Mouse (Mus musculus): ENCODE results near the gene Col18a1. TPM values are rescaled to one million over a fixed set of nuclear protein-coding genes. Genes with fewer than 3 reads are reported as not detected.

Col18a1 gene
- polyA plus RNA-seq, 1 experiment, result 73.2 TPM

DNA sequence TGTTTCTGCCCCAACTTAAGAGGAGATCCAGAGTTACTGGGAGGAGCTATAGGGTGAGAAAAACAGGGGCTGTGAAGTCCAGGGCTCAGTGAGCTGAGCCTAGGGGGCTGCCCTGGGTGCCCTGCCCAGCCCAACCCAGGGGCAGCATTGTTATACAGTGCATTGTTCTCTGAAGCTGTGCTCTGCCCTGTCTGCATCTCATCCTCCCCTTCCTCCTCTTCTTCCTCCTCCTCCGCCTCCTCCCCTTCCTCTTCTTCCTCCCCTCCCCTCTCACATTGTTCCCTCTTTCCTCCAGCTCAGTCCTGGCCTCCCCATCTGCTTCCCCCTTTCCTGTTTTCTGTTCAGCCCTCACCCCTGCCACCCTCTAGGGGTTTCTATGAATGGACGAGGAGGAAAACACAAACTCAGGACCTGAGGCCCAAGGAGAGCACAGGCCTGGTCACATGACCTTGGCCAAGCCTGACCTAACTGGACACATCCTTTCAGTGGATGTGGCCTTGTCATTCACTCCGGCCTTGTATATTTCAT lies 16.5 kb upstream of the Col18a1 start:
- no peak for DNase-seq (ENCODE audit: low read depth)

GRCm38 (mm10) chr10:77180110-77180509 lies 13.8 kb upstream of the Col18a1 start:
- DNase-seq (ENCODE audit: low read depth), result no peak

DNA sequence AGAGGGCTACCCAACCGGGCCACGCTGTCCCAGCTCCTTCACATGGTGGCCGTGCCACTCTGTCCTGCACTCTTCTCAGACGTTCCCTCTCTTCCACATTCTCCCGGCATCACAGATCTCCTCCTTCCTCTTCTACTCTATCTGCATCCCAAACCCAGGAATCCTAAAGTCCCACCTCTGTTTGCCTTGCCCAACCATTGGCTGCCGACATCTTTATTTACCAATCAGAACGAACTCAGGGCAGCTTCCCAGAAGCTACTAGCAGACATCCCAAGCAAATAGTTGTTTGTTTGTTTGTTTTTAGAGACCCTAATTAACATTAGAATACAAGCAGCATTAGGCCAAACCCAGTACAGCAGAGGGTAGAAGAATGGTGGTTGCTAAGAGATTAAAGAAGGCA lies 12.3 kb upstream of the Col18a1 start:
- DNase-seq (ENCODE audit: low read depth), result no peak

- DNase-seq (ENCODE audit: low read depth), result no peak
Observed at GRCm38 (mm10) chr10:77170400-77170799, 4.1 kb upstream of the Col18a1 start.

- DNase-seq (ENCODE audit: low read depth), result no peak
Observed at GRCm38 (mm10) chr10:77165318-77165945, 916 bp downstream of the Col18a1 start.

DNA sequence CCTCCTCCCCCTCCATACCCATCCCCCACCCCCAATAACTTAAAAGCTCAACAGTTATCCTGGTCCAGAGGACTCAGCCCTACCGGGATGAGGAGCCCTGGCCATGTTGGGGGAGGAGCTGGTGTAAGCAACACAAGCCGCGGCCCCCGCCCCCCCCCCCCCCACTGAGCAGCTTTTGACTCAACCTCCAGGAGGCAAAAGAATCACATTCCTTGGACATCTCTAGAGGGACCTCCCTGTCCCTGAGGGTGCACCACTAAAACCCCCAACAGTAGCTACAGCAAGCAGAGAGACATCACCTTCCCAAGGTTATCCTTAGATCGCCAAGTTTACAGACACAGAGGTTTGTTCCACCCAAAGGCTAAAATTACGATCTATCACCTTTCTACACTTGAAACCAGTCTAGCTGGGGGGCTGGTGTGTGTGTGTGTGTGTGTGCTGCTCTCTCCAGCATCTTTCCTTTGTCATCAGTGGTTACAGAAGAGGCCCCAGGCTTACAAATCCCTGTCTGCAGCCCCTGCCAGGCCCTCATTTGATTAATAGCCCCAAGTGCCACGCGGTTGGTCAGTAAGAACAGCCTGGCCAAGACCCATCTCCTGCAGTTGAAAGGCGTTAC lies 1.8 kb downstream of the Col18a1 start:
- DNase-seq (ENCODE audit: low read depth), result no peak

DNA sequence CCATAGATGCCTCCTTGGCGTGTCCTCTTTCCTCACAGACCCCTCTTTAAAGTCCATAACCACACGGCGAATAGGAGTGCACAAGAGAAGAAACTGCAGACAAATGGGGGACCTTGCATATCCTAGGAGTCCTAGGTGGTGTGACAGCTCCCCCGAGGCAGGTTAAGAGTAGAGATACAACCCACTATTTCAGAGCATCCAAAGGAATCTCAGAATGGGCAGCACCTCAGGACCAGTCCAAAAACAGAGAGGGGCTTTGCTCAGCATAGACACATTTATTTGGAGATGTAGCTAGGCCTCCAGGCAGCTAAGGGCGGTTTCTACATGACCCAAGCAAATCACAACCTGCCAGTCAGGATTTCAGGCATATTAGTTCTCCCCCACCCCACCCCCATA lies 2.3 kb downstream of the Col18a1 start:
- no peak for DNase-seq (ENCODE audit: low read depth)

- DNase-seq (ENCODE audit: low read depth), result no peak
Observed at GRCm38 (mm10) chr10:77163392-77163977, 2.9 kb downstream of the Col18a1 start.

DNA sequence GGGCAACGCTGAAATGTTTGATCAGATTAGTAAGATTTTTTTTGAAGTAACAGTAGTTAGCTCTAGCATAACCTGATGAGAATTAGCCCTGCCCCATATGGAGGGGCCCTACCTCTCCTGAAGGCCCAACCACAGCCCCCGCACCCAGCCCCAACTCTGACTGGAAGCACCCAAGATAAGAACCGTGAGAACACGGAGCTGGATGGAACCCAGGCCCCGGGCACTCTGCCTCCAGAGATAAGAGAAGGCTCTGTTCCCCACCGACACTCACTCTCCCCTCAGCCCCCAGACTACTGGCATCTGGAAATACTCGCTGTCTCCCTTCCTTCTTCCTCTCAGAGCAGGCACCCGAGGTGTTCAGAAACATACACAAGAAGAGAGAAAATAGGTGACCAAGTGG lies 6.8 kb downstream of the Col18a1 start:
- DNase-seq (ENCODE audit: low read depth), result no peak

DNA sequence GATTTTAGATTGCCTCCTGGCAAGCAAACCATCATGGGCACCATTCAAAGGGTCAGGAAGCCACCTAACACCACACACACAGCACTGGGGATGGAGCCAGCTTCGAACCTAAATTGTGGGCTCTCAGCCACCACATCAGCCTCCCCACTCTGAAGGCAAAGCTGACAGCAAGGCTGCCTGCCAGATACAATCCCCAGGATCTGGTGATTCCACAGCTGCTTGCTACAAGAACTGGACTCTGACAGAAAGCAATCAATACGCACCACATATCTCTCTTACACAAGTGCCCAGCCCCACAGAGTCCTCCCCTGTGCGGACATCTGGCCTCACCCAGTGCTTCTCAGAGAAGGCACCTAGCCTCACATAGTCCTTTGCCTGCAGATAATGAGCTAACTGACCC lies 7.4 kb downstream of the Col18a1 start:
- DNase-seq (ENCODE audit: low read depth), result no peak

DNA sequence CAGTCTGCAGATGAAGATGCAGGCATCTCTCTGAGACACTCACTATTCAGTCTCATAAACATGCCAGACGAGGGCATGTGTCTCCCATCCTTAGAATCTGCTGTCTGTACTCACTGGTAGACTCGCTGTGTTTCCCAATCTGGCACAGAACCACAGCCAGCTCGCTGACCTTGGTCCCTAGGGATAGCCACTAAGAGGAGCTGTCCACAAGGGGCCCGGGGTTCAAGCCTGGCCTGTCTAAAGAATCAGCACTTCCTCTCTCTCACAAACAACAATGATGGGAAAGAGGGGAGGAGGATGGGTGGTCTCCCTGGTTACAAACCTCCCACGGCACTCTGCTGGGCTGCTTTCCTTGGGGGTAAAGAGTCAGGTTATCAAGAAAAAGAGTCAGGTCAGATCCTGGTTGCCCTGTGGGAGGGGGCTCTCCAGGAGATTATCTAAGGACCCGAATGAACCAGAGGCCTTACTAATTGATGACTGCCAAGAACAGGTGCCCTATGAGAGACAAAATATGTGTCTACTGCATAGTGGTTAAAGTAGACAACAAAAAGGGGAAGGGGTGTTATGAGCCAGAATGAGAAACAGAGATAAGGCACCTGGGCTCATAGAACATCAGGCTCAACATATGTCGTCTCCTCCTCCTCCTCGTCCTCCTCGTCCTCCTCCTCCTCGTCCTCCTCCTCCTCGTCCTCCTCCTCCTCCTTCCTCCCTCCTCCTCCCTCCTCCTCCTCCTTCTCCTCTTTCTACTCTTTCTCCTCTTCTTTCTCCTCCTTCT lies 8.9 kb downstream of the Col18a1 start:
- DNase-seq (ENCODE audit: low read depth), result no peak

DNA sequence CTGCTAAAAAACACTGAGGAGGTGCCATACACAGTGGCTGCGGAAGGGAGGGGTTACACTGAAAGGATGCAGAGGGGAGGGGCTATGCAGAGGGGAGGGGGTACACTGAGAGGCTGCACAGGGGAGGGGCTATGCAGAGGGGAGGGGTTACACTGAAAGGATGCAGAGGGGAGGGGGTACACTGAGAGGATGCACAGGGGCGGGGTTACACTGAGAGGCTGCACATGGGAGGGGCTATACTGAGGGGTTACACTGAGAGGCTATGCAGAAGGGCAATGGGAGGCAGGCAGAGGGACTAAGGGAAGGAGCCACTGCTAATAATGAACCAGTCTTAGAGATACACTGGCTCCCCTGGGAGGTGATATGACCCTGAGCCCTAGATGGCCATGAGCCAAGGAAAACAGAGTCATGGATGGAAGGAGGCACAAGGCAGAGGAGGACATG lies 14.1 kb downstream of the Col18a1 start:
- DNase-seq (ENCODE audit: low read depth), result no peak

GRCm38 (mm10) chr10:77151551-77152002 lies 14.8 kb downstream of the Col18a1 start:
- DNase-seq (ENCODE audit: low read depth), result no peak

DNA sequence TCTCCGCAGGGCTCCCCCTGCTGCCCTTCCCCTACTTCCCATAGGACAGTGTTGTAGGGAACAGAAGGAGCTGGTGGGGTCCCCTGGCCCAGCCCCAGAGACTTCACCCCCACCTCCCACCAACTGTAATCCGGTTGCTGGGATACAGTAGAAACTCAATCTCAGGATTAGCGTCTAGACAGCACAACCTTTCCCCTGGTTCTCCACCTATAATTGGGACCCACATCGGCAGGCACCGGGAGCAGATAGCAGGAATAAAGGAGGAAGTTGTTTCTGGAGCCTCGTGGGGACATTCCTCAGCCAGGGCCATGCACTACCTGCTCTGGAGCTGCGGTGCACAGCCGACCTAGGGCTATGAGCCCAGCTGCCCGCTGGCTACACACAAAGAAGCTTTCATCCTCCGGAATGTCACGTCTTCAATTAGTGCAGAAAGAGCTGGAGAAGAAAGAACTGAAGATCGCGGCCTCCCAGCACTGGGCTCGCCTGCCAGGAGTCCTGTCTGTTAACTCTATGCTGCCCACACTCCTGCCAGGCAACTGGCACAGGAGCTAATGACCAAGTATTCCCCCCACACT lies 15.3 kb downstream of the Col18a1 start:
- DNase-seq (ENCODE audit: low read depth), result no peak

DNA sequence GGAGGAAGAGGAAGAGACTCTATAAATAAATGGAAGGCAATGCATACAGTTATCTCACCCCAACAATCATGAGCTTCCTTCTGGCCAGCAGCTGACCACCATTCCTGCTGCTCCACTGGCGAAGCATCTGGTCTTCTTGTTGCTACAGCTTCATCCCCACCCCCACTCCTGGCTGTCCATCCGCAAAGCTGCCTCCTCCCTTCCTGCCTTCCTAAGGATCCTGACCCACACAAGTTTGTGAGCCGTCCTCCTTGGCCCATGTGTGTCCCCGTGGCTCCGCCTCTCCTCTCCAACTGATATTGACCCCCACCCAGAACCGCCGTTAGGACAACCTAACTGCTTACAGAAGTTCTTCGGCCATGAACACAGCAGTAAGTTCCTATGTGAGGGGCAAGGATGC lies 16.3 kb downstream of the Col18a1 start:
- no peak for DNase-seq (ENCODE audit: low read depth)

GRCm38 (mm10) chr10:77147545-77147944 lies 18.8 kb downstream of the Col18a1 start:
- DNase-seq (ENCODE audit: low read depth), result no peak

- DNase-seq (ENCODE audit: low read depth), result no peak
Observed at GRCm38 (mm10) chr10:77146901-77147463, 19.4 kb downstream of the Col18a1 start.

GRCm38 (mm10) chr10:77145946-77146345 lies 20.4 kb downstream of the Col18a1 start:
- no peak for DNase-seq (ENCODE audit: low read depth)

DNA sequence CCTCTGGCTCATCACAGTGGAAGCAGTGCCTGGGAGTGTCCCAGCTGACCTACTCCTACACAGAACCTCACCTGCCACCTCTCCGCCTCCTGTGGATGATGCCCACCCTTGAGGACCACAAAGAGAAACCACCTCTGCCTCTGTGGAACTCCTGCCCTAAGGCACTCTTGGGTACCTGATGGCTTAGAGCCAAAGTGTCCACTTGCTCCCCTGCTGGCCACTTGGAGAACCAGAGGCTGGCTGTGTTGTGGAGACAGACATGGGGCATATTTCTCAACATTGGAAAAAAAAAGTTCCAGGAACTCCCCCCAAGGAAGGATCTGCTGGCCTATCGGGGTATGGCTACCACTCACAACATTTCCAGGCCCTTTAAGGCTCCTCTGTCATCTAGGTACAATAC lies 22.0 kb downstream of the Col18a1 start:
- no peak for DNase-seq (ENCODE audit: low read depth)

- no peak for DNase-seq (ENCODE audit: low read depth)
Observed at GRCm38 (mm10) chr10:77142328-77142727, 24.0 kb downstream of the Col18a1 start.

GRCm38 (mm10) chr10:77138304-77138703 lies 28.0 kb downstream of the Col18a1 start:
- DNase-seq (ENCODE audit: low read depth), result no peak

DNA sequence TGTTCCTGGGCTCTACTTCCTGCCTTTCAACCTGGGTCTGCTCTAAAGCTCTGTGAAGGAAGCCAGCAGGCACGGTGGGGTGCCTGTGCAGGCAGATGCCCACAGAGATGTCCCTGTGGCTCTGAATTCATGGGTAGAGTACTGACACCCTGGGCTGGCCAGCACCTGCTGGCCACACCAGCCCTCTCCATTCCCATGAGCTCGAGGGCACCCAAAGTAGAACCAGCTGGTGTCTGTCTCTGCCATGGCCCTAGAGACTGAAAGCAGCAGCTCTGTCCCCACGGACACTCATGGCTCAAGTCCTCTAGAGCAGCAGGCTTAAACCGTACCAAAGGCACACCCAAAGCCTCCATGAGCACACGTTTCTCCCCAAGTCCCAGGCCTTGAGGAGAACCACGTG lies 30.1 kb downstream of the Col18a1 start:
- no peak for DNase-seq (ENCODE audit: low read depth)

All from gonadal fat pad, adult 2 months (tissue).